ENCODE assay signal across 42 mouse cellular contexts in genomic region chr15:98749093-98749492, GRCm38 (mm10). TPM values are rescaled to one million over a fixed set of nuclear protein-coding genes. Genes with fewer than 3 reads are reported as not detected.
"Had no signal": no experiment of that assay in that cellular context is flagged by ENCODE, and none has a peak within 500 bp of the region (broad histone marks: within the 10 kb centered on the region; RNA-seq: fewer than 3 reads in every experiment).

No protein-coding gene starts in this region.

- H3K4me3 ChIP-seq: heart, embryonic 10.5 days; heart, embryonic 12.5 days; heart, embryonic 13.5 days; heart, embryonic 15.5 days; hindbrain, embryonic 10.5 days; hindbrain, embryonic 12.5 days; hindbrain, embryonic 13.5 days; hindbrain, embryonic 15.5 days; intestine, embryonic 15.5 days; kidney, embryonic 15.5 days; layer of hippocampus, adult 2 months; left cerebral cortex, adult 2 months had no signal

- H3K27me3 ChIP-seq: heart, embryonic 12.5 days; heart, embryonic 13.5 days; heart, embryonic 15.5 days; hindbrain, embryonic 12.5 days; hindbrain, embryonic 13.5 days; hindbrain, embryonic 15.5 days; intestine, embryonic 15.5 days; kidney, embryonic 15.5 days had no signal

- H3K4me2 ChIP-seq: heart, embryonic 11.5 days; heart, embryonic 12.5 days; heart, embryonic 13.5 days; heart, embryonic 15.5 days; hindbrain, embryonic 12.5 days; hindbrain, embryonic 13.5 days; hindbrain, embryonic 14.5 days; hindbrain, embryonic 15.5 days; intestine, embryonic 15.5 days; kidney, embryonic 15.5 days had no signal

- DNase-seq: heart, postnatal 10 days; heart, postnatal 14 days; heart, postnatal 36 days; heart, postnatal 4 days; kidney, adult 11 months; kidney, adult 18-20 months; kidney, adult 2 months; kidney, adult 8-10 months; kidney, adult 9 months; kidney, postnatal 10 days; kidney, postnatal 14 days; kidney, postnatal 25 days; kidney, postnatal 36 days; kidney, postnatal 4 days; layer of hippocampus, adult 9-11 months; layer of hippocampus, postnatal 36 days had no signal

- H3K36me3 ChIP-seq: heart, embryonic 15.5 days; hindbrain, embryonic 15.5 days had no signal

RNA-seq across cellular contexts. Expression of gene Wnt10b, which starts 28.9 kb away (rescaled TPM):
- polyA plus RNA-seq: heart, embryonic 11.5 days; heart, embryonic 12.5 days; heart, embryonic 14.5 days; heart, embryonic 15.5 days; hindbrain, embryonic 14.5 days; hindbrain, embryonic 15.5 days; hindbrain, postnatal 0 days; intestine, embryonic 15.5 days; intestine, postnatal 0 days; kidney, embryonic 14.5 days; kidney, postnatal 0 days had no signal

RNA-seq across cellular contexts. Expression of gene Wnt1, which starts 40.6 kb away (rescaled TPM):
- polyA plus RNA-seq: heart, embryonic 10.5 days; heart, embryonic 11.5 days; heart, embryonic 12.5 days; heart, embryonic 13.5 days; heart, embryonic 14.5 days; heart, embryonic 15.5 days; heart, embryonic 16.5 days; heart, postnatal 0 days; intestine, embryonic 14.5 days; intestine, embryonic 15.5 days; intestine, embryonic 16.5 days; intestine, postnatal 0 days; kidney, adult 2 months; kidney, embryonic 14.5 days; kidney, embryonic 16.5 days; kidney, postnatal 0 days; large intestine, adult 2 months had no signal

RNA-seq across cellular contexts. Expression of gene Ccdc65, which starts 41.1 kb away (rescaled TPM):
- polyA plus RNA-seq: inflammation-experienced regulatory T-cells, adult 6 months had no signal
